Mouse (Mus musculus): Measurements from ENCODE around the gene Mrpl20. TPM values are rescaled to one million over a fixed set of nuclear protein-coding genes. Genes with fewer than 3 reads are reported as not detected.
A peak's percentile ranks its signal among the peaks of the same experiment; 100 is the strongest.

Mrpl20 gene
- total and polyA plus RNA-seq, 3 experiments = 336 to 346 TPM; not detected in 1

DNA sequence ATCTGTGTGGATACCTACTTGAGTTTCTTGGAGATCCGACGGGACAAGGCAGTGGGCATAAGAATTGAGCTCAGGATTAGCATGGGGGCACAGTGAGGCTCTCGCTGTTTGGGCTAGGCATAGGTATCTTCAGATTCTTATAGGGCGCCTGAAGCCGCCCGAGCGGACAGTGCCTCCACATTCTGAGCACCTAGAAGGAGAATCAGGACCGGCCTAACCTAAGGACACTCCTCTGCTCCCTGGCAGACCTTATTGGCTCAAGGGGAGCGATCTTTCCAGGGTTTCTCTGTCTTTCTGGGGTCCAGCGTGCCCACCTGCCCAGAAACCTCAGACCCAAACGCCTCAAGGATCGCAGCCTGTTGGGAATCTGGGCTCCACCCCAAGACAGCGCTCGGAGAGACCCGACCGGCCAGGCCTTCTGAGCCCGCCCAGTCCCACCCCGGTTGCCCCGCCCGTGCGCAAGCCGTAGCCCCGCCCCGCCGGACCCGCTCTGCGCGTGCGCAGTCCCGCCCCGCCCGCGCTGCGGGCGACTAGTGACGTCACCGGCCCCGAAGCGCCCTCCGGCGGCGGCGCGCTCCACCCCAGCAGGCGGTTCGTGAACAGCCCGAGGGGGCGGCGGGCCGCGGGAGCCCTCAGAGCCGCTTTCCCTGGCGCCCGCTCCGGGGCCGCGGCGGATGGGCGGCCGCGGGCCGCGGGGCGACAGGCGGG lies 44.3 kb downstream of the Mrpl20 start, which contains the start of gene Dvl1:
Dvl1 (plus strand) TSS at position 532 of the 708 bp plus-strand sequence.
- peak within 1 kb of the TSS; percentile 82 for H3K9ac ChIP-seq (ENCODE audit: control insufficient read depth, low read depth, low read length, poor library complexity, severe bottlenecking)
- peak; percentile 87 for DNase-seq (ENCODE audit: low read depth, low spot score)
- H3K4me3 ChIP-seq (ENCODE audit: control insufficient read depth in 1 of 2, insufficient read depth in 1 of 2, low read depth in 2 of 2, low read length in 2 of 2) = peak within 1 kb of the TSS; percentile 75 to 98
- no peaks in the 10 kb centered on the region for H3K27me3 ChIP-seq (ENCODE audit: control insufficient read depth in 1 of 2, insufficient read depth in 2 of 2, low read length in 2 of 2)
- peaks cover 44% of the 10 kb centered on the region for H3K79me2 ChIP-seq (ENCODE audit: control insufficient read depth, insufficient read depth, low read length, poor library complexity)
- no peaks in the 10 kb centered on the region for H3K9me3 ChIP-seq (replicated peaks; ENCODE audit: insufficient read depth, low read length)
- H3K36me3 ChIP-seq (ENCODE audit: control insufficient read depth in 1 of 2, insufficient read depth in 2 of 2, low read length in 2 of 2) = peaks cover 0 to 15% of the 10 kb centered on the region in 2 experiments; a peak in 3 of 4 replicates
- TF ChIP-seq SIN3A (IDR thresholded peaks at IDR 0.05; ENCODE audit: low read length) (peak; percentile 8; the same call in 1 of the 2 replicates), RAD21 (IDR thresholded peaks at IDR 0.05; ENCODE audit: low read depth, low read length) (no peak), POLR2A (IDR thresholded peaks at IDR 0.05; ENCODE audit: control insufficient read depth in 1 of 2, insufficient read depth in 1 of 2, low read depth in 1 of 2, low read length in 2 of 2, poor library complexity in 1 of 2) (peak; percentile 68 to 72; a peak in 3 of 4 replicates), TCF12 (IDR thresholded peaks at IDR 0.05; ENCODE audit: low read depth, low read length) (peak; percentile 46; the same call in 1 of the 2 replicates), MXI1 (IDR thresholded peaks at IDR 0.05; ENCODE audit: low read depth, low read length) (peak; percentile 15; the same call in 1 of the 2 replicates), POLR2AphosphoS2 (IDR thresholded peaks at IDR 0.05; ENCODE audit: low read length) (peak; percentile 50; the same call in 1 of the 2 replicates), RCOR1 (IDR thresholded peaks at IDR 0.05; ENCODE audit: low read depth, low read length) (no peak), NRF1 (IDR thresholded peaks at IDR 0.05; ENCODE audit: insufficient read depth, low read depth, low read length, poor library complexity, severe bottlenecking) (peak; percentile 86), MAZ (IDR thresholded peaks at IDR 0.05; ENCODE audit: low read depth, low read length) (peak; percentile 84; the same call in 1 of the 2 replicates), NELFE (IDR thresholded peaks at IDR 0.05; ENCODE audit: low read depth, low read length) (peak; percentile 64), MAX (IDR thresholded peaks at IDR 0.05; ENCODE audit: low read length) (no peak), JUND (IDR thresholded peaks at IDR 0.05; ENCODE audit: low read depth, low read length) (no peak), CTCF (IDR thresholded peaks at IDR 0.05 in 2 of 3, conservative IDR thresholded peaks at IDR 0.05 in 1 of 3; ENCODE audit: control insufficient read depth in 1 of 3, insufficient read depth in 1 of 3, low read depth in 2 of 3, low read length in 3 of 3, poor library complexity in 1 of 3, severe bottlenecking in 1 of 3) (peak in 2 of 3 experiments; percentile 58 to 80; a peak in 4 of 6 replicates), POLR2AphosphoS5 (IDR thresholded peaks at IDR 0.05; ENCODE audit: borderline replicate concordance, low read depth, low read length) (no peak)
- H3K27ac ChIP-seq (ENCODE audit: control insufficient read depth, low read depth, low read length) = no peak within 1 kb of the TSS
- peaks cover 19 to 34% of the 10 kb centered on the region in 2 experiments for H3K4me1 ChIP-seq (ENCODE audit: control insufficient read depth in 1 of 2, insufficient read depth in 2 of 2, low read length in 2 of 2)

DNA sequence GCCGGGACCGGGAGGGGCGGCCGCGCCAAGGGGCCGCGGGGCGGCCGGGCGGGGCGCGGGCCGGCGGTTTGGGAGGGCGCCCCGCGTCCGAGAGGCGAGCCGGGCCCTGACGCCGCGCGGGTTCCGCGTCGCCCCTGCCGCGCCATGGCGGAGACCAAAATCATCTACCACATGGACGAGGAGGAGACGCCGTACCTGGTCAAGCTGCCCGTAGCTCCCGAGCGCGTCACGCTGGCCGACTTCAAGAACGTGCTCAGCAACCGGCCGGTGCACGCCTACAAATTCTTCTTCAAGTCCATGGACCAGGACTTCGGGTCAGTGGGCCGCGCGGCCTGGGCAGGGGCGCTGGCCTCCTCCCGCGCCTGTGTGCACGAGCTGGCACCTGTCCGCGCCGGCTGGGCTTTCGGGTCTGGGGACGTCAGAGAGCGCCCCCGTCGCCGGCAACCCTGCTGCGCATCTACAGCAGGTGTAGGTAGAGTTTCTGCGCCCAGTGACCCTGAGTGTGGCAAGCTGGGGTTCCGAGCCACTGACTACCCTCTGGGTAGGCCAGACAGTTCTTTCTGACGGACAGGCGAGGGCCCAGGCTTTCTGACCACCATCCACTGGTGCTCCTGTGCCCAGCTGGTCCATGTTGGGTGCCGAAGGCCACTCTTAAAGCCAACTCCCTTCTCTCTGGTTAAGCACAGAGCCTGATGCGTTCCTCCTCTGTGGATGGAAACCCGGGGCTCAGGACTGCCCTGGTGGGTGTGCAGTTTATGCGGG lies 45.1 kb downstream of the Mrpl20 start:
- Histone ChIP-seq H3K9ac (ENCODE audit: control insufficient read depth, low read depth, low read length, poor library complexity, severe bottlenecking) (peak overlapping the region; percentile 82), H3K36me3 (ENCODE audit: control insufficient read depth in 1 of 2, insufficient read depth in 2 of 2, low read length in 2 of 2) (peaks cover 0 to 15% of the 10 kb centered on the region in 2 experiments; a peak in 3 of 4 replicates), H3K4me3 (ENCODE audit: control insufficient read depth in 1 of 2, insufficient read depth in 1 of 2, low read depth in 2 of 2, low read length in 2 of 2) (peak overlapping the region; percentile 75 to 98), H3K79me2 (ENCODE audit: control insufficient read depth, insufficient read depth, low read length, poor library complexity) (peaks cover 47% of the 10 kb centered on the region), H3K9me3 (replicated peaks; ENCODE audit: insufficient read depth, low read length) (no peaks in the 10 kb centered on the region), H3K27ac (ENCODE audit: control insufficient read depth, low read depth, low read length) (no peak overlapping the region), H3K4me1 (ENCODE audit: control insufficient read depth in 1 of 2, insufficient read depth in 2 of 2, low read length in 2 of 2) (peaks cover 19 to 34% of the 10 kb centered on the region in 2 experiments), H3K27me3 (ENCODE audit: control insufficient read depth in 1 of 2, insufficient read depth in 2 of 2, low read length in 2 of 2) (no peaks in the 10 kb centered on the region)
- DNase-seq (ENCODE audit: low read depth, low spot score) = peak; percentile 52
- 0 out of 2 replicates have a peak, but pooled peaks have one; percentile 5 for TF ChIP-seq NRF1 (IDR thresholded peaks at IDR 0.05; ENCODE audit: insufficient read depth, low read depth, low read length, poor library complexity, severe bottlenecking)
- peak in 1 of 3 experiments; percentile 34; a peak in 1 of 6 replicates for TF ChIP-seq CTCF (IDR thresholded peaks at IDR 0.05 in 2 of 3, conservative IDR thresholded peaks at IDR 0.05 in 1 of 3; ENCODE audit: control insufficient read depth in 1 of 3, insufficient read depth in 1 of 3, low read depth in 2 of 3, low read length in 3 of 3, poor library complexity in 1 of 3, severe bottlenecking in 1 of 3)
- TF ChIP-seq MAX (IDR thresholded peaks at IDR 0.05; ENCODE audit: low read length) = no peak
- TF ChIP-seq MXI1 (IDR thresholded peaks at IDR 0.05; ENCODE audit: low read depth, low read length) = peak; percentile 68; the same call in 1 of the 2 replicates

Measured in MEL (cell line).